Mouse (Mus musculus): ENCODE data around the gene Wfdc13. TPM values are rescaled to one million over a fixed set of nuclear protein-coding genes. Genes with fewer than 3 reads are reported as not detected.
A peak's percentile ranks its signal among the peaks of the same experiment; 100 is the strongest.

The Wfdc13 gene
- polyA plus RNA-seq, 1 experiment from 2014 or later, result not detected

- H3K4me2 ChIP-seq, result no peak overlapping the region
- 71% methylated on average over 7 of the region's 7 CpGs for WGBS
- H3K27me3 ChIP-seq (replicated peaks), result no peaks in the 10 kb centered on the region; the same call in 1 of the 2 replicates
- no peak for ATAC-seq (ENCODE audit: extremely low read depth, insufficient number of reproducible peaks, low FRiP score, low TSS enrichment)
- no peak overlapping the region for H3K9ac ChIP-seq
- H3K4me1 ChIP-seq, result peaks cover 7% of the 10 kb centered on the region
- H3K9me3 ChIP-seq, result no peaks in the 10 kb centered on the region
- no peak overlapping the region for H3K27ac ChIP-seq (replicated peaks)
- H3K36me3 ChIP-seq, result no peaks in the 10 kb centered on the region
- no peak overlapping the region for H3K4me3 ChIP-seq
These were observed 8.8 kb upstream of the Wfdc13 start for GRCm38 (mm10) chr2:164676103-164676502.

GRCm38 (mm10) chr2:164676916-164677685 lies 7.8 kb upstream of the Wfdc13 start:
- 70% methylated on average over 16 of the region's 16 CpGs for WGBS
- no peaks in the 10 kb centered on the region for H3K27me3 ChIP-seq (replicated peaks)
- no peak overlapping the region for H3K4me2 ChIP-seq
- no peaks in the 10 kb centered on the region for H3K9me3 ChIP-seq
- no peaks in the 10 kb centered on the region for H3K36me3 ChIP-seq
- no peak overlapping the region for H3K4me3 ChIP-seq
- H3K27ac ChIP-seq (replicated peaks), result no peak overlapping the region
- no peak for ATAC-seq (ENCODE audit: extremely low read depth, insufficient number of reproducible peaks, low FRiP score, low TSS enrichment)
- no peak overlapping the region for H3K9ac ChIP-seq
- H3K4me1 ChIP-seq, result peaks cover 7% of the 10 kb centered on the region

- peak overlapping the region; percentile 62 for H3K9ac ChIP-seq
- ATAC-seq (ENCODE audit: extremely low read depth, insufficient number of reproducible peaks, low FRiP score, low TSS enrichment), result no peak
- H3K27ac ChIP-seq (replicated peaks), result no peak overlapping the region
- 21% methylated on average over 19 of the region's 19 CpGs for WGBS
- no peaks in the 10 kb centered on the region for H3K36me3 ChIP-seq
- H3K4me1 ChIP-seq, result peaks cover 7% of the 10 kb centered on the region
- H3K9me3 ChIP-seq, result no peaks in the 10 kb centered on the region
- H3K4me2 ChIP-seq, result peak overlapping the region; percentile 63
- H3K27me3 ChIP-seq (replicated peaks), result no peaks in the 10 kb centered on the region
- H3K4me3 ChIP-seq, result peak overlapping the region; percentile 44
These were observed 5.9 kb upstream of the Wfdc13 start for GRCm38 (mm10) chr2:164678848-164679625.

GRCm38 (mm10) chr2:164679906-164680305 lies 5.0 kb upstream of the Wfdc13 start:
- ATAC-seq (ENCODE audit: extremely low read depth, insufficient number of reproducible peaks, low FRiP score, low TSS enrichment), result no peak
- Histone ChIP-seq H3K9ac (no peak overlapping the region), H3K4me1 (peaks cover 7% of the 10 kb centered on the region), H3K4me2 (no peak overlapping the region), H3K36me3 (no peaks in the 10 kb centered on the region), H3K27ac (replicated peaks) (no peak overlapping the region), H3K9me3 (no peaks in the 10 kb centered on the region), H3K4me3 (no peak overlapping the region), H3K27me3 (replicated peaks) (no peaks in the 10 kb centered on the region)
- WGBS, result 60% methylated on average over 3 of the region's 3 CpGs

GRCm38 (mm10) chr2:164698201-164698600 lies 13.3 kb downstream of the Wfdc13 start, which contains the start of gene Spint4:
Gene Spint4 (plus strand): TSS chr2:164698501.
- H3K4me3 ChIP-seq, result no peak within 1 kb of the TSS
- no peak within 1 kb of the TSS for H3K4me2 ChIP-seq
- peaks cover 10% of the 10 kb centered on the region for H3K27me3 ChIP-seq (replicated peaks)
- ATAC-seq (ENCODE audit: extremely low read depth, insufficient number of reproducible peaks, low FRiP score, low TSS enrichment), result no peak
- no peaks in the 10 kb centered on the region for H3K36me3 ChIP-seq
- H3K9me3 ChIP-seq, result no peaks in the 10 kb centered on the region
- no peaks in the 10 kb centered on the region for H3K4me1 ChIP-seq
- WGBS, result 73% methylated on average over 4 of the region's 4 CpGs
- no peak within 1 kb of the TSS for H3K9ac ChIP-seq
- H3K27ac ChIP-seq (replicated peaks), result no peak within 1 kb of the TSS

- Histone ChIP-seq H3K4me2 (no peak overlapping the region), H3K4me3 (no peak overlapping the region), H3K4me1 (no peaks in the 10 kb centered on the region), H3K36me3 (no peaks in the 10 kb centered on the region), H3K27ac (replicated peaks) (no peak overlapping the region), H3K9ac (no peak overlapping the region), H3K27me3 (replicated peaks) (no peaks in the 10 kb centered on the region), H3K9me3 (peaks cover 3% of the 10 kb centered on the region; the same call in 1 of the 2 replicates)
- ATAC-seq (ENCODE audit: extremely low read depth, insufficient number of reproducible peaks, low FRiP score, low TSS enrichment), result no peak
- WGBS, result 65% methylated on average over 5 of the region's 5 CpGs
These were observed 16.1 kb downstream of the Wfdc13 start for GRCm38 (mm10) chr2:164700959-164701358.

- Histone ChIP-seq H3K4me3 (no peak overlapping the region), H3K9ac (no peak overlapping the region), H3K4me1 (no peaks in the 10 kb centered on the region), H3K27ac (replicated peaks) (no peak overlapping the region), H3K4me2 (no peak overlapping the region), H3K36me3 (no peaks in the 10 kb centered on the region), H3K9me3 (peaks cover 3% of the 10 kb centered on the region; the same call in 1 of the 2 replicates), H3K27me3 (replicated peaks) (no peaks in the 10 kb centered on the region)
- no peak for ATAC-seq (ENCODE audit: extremely low read depth, insufficient number of reproducible peaks, low FRiP score, low TSS enrichment)
- 74% methylated on average over 5 of the region's 5 CpGs for WGBS
These were observed 16.9 kb downstream of the Wfdc13 start for GRCm38 (mm10) chr2:164701761-164702160.

GRCm38 (mm10) chr2:164704235-164704634 lies 19.3 kb downstream of the Wfdc13 start:
- H3K4me3 ChIP-seq, result no peak overlapping the region
- H3K27me3 ChIP-seq (replicated peaks), result 0 out of 2 replicates have a peak, but pooled peaks cover 3% of the 10 kb centered on the region
- no peaks in the 10 kb centered on the region for H3K4me1 ChIP-seq
- no peak for ATAC-seq (ENCODE audit: extremely low read depth, insufficient number of reproducible peaks, low FRiP score, low TSS enrichment)
- H3K9ac ChIP-seq, result no peak overlapping the region
- no peak overlapping the region for H3K4me2 ChIP-seq
- no peak overlapping the region for H3K27ac ChIP-seq (replicated peaks)
- H3K9me3 ChIP-seq, result peaks cover 3% of the 10 kb centered on the region; the same call in 1 of the 2 replicates
- no peaks in the 10 kb centered on the region for H3K36me3 ChIP-seq
- WGBS, result 72% methylated on average over 5 of the region's 5 CpGs

GRCm38 (mm10) chr2:164705328-164705727 lies 20.4 kb downstream of the Wfdc13 start:
- Histone ChIP-seq H3K27me3 (replicated peaks) (0 out of 2 replicates have a peak, but pooled peaks cover 3% of the 10 kb centered on the region), H3K4me3 (no peak overlapping the region), H3K4me2 (no peak overlapping the region), H3K9me3 (peaks cover 3% of the 10 kb centered on the region; the same call in 1 of the 2 replicates), H3K36me3 (no peaks in the 10 kb centered on the region), H3K27ac (replicated peaks) (no peak overlapping the region), H3K9ac (no peak overlapping the region), H3K4me1 (no peaks in the 10 kb centered on the region)
- no peak for ATAC-seq (ENCODE audit: extremely low read depth, insufficient number of reproducible peaks, low FRiP score, low TSS enrichment)
- 86% methylated on average over 6 of the region's 6 CpGs for WGBS

GRCm38 (mm10) chr2:164705991-164706390 lies 21.1 kb downstream of the Wfdc13 start:
- no peak overlapping the region for H3K9ac ChIP-seq
- H3K4me2 ChIP-seq, result no peak overlapping the region
- H3K4me1 ChIP-seq, result no peaks in the 10 kb centered on the region
- H3K9me3 ChIP-seq, result peaks cover 3% of the 10 kb centered on the region; the same call in 1 of the 2 replicates
- no peaks in the 10 kb centered on the region for H3K36me3 ChIP-seq
- H3K4me3 ChIP-seq, result no peak overlapping the region
- no peak for ATAC-seq (ENCODE audit: extremely low read depth, insufficient number of reproducible peaks, low FRiP score, low TSS enrichment)
- H3K27me3 ChIP-seq (replicated peaks), result 0 out of 2 replicates have a peak, but pooled peaks cover 3% of the 10 kb centered on the region
- 83% methylated on average over 14 of the region's 14 CpGs for WGBS
- H3K27ac ChIP-seq (replicated peaks), result no peak overlapping the region

GRCm38 (mm10) chr2:164715005-164715404 lies 30.1 kb downstream of the Wfdc13 start, which contains the start of gene Spint5:
Gene Spint5 (plus strand): TSS chr2:164715305.
- Histone ChIP-seq H3K27me3 (replicated peaks) (0 out of 2 replicates have a peak, but pooled peaks cover 3% of the 10 kb centered on the region), H3K36me3 (no peaks in the 10 kb centered on the region), H3K9ac (no peak within 1 kb of the TSS), H3K27ac (replicated peaks) (no peak within 1 kb of the TSS), H3K9me3 (0 out of 2 replicates have a peak, but pooled peaks cover 4% of the 10 kb centered on the region), H3K4me3 (no peak within 1 kb of the TSS), H3K4me1 (no peaks in the 10 kb centered on the region), H3K4me2 (no peak within 1 kb of the TSS)
- ATAC-seq (ENCODE audit: extremely low read depth, insufficient number of reproducible peaks, low FRiP score, low TSS enrichment), result no peak
- 68% methylated on average over 6 of the region's 6 CpGs for WGBS

All from heart, embryonic 13.5 days (tissue).